Mouse (Mus musculus) kidney, adult 2 months (tissue): ENCODE measurements around the gene Utp4. TPM values are rescaled to one million over a fixed set of nuclear protein-coding genes. Genes with fewer than 3 reads are reported as not detected.
"Not testable (repeated sequence)": the region's sequence is repeated elsewhere in the genome, so short reads cannot be mapped to it uniquely, and the experiment has no call there.

ENCODE experiments used
- DNase-seq: peaks from one replicate; pipeline ENCODE4 v3.0.0; 2021
- H3K27ac ChIP-seq: fragments of 200-500 bp; 2 replicates; pipeline ENCODE4 v1.5.1; 2012; ENCODE audit warnings: low read depth, low read length, control low read depth, inconsistent platforms; ENCODE audit not compliant: insufficient read depth
- H3K27me3 ChIP-seq: fragments of 200-500 bp; replicated peaks from 2 replicates; pipeline ENCODE4 v1.6.1; 2012; ENCODE audit warnings: mild to moderate bottlenecking, moderate library complexity, low read length, inconsistent platforms; ENCODE audit not compliant: control insufficient read depth, insufficient read depth
- H3K36me3 ChIP-seq: fragments of 200-500 bp; 2 replicates; pipeline ENCODE4 v1.6.1; 2012; ENCODE audit warnings: mild to moderate bottlenecking, moderate library complexity, low read length, inconsistent platforms; ENCODE audit not compliant: control insufficient read depth, insufficient read depth
- H3K4me1 ChIP-seq: fragments of 200-500 bp; 2 replicates; pipeline ENCODE4 v1.6.1; 2011; ENCODE audit warnings: low read length; ENCODE audit not compliant: control insufficient read depth, insufficient read depth
- H3K4me3 ChIP-seq: fragments of 200-500 bp; 2 replicates; pipeline ENCODE4 v1.5.1; 2011; ENCODE audit warnings: mild to moderate bottlenecking, low read depth, low read length, control low read depth; ENCODE audit not compliant: insufficient read depth
- CTCF ChIP-seq: fragments of 200-500 bp; conservative IDR thresholded peaks from 2 replicates; pipeline ENCODE4 v1.5.1; 2011; ENCODE audit warnings: low read depth, mild to moderate bottlenecking, control low read depth, low read length, moderate library complexity, mixed read lengths; ENCODE audit not compliant: insufficient read depth, insufficient read length
- POLR2A ChIP-seq: fragments of 200-500 bp; IDR thresholded peaks from one replicate; pipeline ENCODE4 v1.6.1; 2011; ENCODE audit warnings: low read depth, low read length, control low read depth
- WGBS: fragments of 180-500 bp; shearing (Covaris S2); methylation state at CpG from one replicate; pipeline ENCODE4 v1.1.7; 2018; 5-methylcytosine and 5-hydroxymethylcytosine counted together
- polyA plus RNA-seq: library from polyadenylated mRNA; depleted of rRNA; stranded (reverse); fragments of >200 nt; gene quantifications from 2 replicates; pipeline ENCODE4 v1.2.3, GENCODE M21; 2012

Gene Utp4
- polyA plus RNA-seq, 1 experiment = 24.1 TPM

DNA sequence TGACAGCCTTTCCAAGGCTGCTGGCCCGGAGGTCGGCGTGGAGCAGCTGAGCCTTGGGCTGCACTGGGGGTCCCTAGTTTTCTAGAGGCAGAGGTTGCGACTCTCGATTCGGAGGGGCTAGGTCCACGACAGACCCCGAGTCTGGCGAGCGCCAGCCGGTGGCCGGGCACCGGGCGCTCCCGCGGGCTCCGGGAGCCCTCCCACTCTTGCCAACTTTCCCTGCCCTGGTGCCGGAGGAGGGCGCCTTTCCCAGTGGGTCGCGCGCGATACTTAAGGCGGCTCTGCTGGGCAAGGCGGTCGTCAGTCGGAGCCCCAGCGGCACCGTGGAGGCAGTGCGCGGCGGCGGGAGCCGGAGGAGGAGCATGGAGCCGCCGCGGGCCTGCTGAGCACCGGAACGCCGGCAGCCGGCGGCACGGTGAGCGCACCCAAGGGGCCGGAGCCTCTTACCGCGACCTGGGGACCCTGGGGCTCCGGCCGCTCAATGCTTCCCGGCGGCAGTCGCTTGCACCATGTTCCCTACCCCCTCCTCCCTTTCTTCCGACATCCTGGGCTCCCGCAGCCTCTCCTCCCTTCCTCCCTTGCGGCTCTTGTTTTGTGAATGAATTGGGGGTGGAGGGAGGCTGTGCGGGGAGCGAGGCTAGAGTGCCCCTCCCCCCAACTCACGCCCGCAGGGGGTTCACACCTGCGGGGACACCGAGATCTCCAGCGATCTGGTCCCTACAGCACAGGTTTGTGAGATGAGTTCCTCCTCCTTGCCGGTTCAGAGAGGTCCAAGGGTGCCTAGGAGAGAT lies 22.7 kb upstream of the Utp4 start:
- H3K4me3 ChIP-seq = peak overlapping the region; percentile 53
- DNase-seq = peak; percentile 71
- peaks cover 7% of the 10 kb centered on the region for H3K4me1 ChIP-seq
- under 1% methylated on average over 63 of the region's 63 CpGs for WGBS
- H3K27ac ChIP-seq = no peak overlapping the region
- no peaks in the 10 kb centered on the region for H3K27me3 ChIP-seq
- TF ChIP-seq POLR2A (no peak), CTCF (peak; percentile 17; the same call in 1 of the 2 replicates)
- no peaks in the 10 kb centered on the region for H3K36me3 ChIP-seq

DNA sequence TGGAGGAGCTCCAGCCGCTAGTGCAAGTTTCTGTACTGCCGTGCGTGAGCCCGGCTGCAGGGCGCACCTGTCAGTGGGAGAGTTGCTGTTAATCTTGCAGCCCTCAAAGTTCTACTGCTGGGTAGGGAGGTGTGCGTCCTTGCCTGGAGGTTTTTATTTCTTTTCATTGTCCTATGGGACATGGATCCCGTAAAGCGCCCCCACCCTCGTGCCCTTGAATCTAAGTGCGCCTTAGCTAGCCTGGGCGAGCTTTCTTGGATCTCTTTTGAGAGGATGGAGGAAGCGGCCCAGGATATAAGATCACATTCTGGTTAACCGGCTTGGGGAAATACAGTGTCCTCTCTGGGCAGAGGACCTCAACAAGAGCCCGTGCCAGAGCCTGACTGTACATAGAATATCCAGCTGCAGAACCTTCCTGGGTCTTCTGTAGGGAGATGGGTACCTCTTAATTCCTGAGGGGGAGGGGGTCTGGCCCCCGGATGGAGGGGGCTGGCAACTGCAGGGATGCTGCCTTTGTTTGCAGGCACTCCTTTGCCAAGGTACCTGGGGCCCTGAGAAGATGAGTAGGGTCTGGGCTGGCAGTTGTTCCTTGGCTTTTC lies 22.0 kb upstream of the Utp4 start:
- under 1% methylated on average over 15 of the region's 15 CpGs for WGBS
- Histone ChIP-seq H3K27ac (no peak overlapping the region), H3K27me3 (no peaks in the 10 kb centered on the region), H3K4me1 (peaks cover 7% of the 10 kb centered on the region), H3K36me3 (no peaks in the 10 kb centered on the region), H3K4me3 (peak overlapping the region; percentile 53)
- no peak for TF ChIP-seq CTCF
- TF ChIP-seq POLR2A = no peak
- DNase-seq = no peak

DNA sequence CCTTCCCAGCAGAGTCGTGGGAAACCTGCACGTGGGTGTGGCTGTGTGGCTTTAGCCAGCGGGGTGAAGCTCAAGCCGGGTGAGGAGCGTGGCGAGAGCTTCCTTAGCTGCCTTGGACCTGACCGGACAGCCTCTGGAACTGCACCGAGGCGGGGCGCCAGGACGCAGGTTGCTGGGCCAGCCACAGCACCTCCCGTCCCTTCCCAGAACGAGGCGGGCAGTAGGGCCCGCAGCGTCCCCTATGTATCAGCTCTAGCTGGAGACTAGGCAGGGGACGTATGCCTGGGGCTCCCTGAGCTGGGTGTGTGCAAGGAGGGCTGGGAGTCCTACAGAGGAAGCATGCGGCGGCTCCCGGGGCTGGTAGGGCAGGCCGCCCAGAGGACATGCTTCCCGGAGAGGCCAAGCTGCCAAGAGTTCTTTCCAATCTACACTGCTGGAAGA lies 21.5 kb upstream of the Utp4 start:
- Histone ChIP-seq H3K36me3 (no peaks in the 10 kb centered on the region), H3K4me1 (peaks cover 7% of the 10 kb centered on the region), H3K27me3 (no peaks in the 10 kb centered on the region), H3K27ac (no peak overlapping the region), H3K4me3 (peak overlapping the region; percentile 20)
- DNase-seq = peak; percentile 78
- TF ChIP-seq CTCF = no peak; the same call in 1 of the 2 replicates
- no peak for TF ChIP-seq POLR2A
- WGBS = under 1% methylated on average over 22 of the region's 22 CpGs

DNA sequence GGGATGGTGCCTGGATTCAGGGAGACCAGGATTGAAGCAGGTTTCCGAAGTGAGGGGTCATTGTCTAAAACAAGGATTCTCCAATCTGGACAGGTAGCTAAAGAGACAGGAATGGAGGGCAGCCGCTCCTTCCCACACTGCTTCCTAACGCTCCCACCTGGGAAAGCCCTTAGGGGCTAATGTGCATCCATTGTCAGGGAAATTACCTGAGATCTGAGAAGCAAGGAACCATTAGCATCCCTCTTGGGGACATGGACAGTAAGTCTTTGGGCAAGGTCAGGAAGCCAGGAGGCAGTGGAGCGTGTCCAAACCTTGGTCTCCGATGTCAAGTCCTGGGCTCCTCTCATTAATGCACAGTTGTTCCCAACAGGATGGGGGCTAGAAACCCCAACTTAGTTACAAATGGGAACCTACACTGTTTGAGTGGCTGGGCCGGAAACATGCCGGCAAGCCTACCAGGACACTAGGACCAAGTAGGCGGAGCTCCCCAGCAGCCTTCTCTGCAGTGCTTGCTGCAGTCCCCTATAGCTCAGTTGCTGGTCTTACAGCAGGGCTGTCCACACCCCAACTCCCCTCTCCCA lies 20.9 kb upstream of the Utp4 start:
- DNase-seq = peak; percentile 47
- TF ChIP-seq POLR2A = no peak
- TF ChIP-seq CTCF = no peak
- Histone ChIP-seq H3K36me3 (no peaks in the 10 kb centered on the region), H3K4me1 (peaks cover 7% of the 10 kb centered on the region), H3K27ac (no peak overlapping the region), H3K27me3 (no peaks in the 10 kb centered on the region), H3K4me3 (peak overlapping the region; percentile 20; the same call in 1 of the 2 replicates)
- WGBS = 31% methylated on average over 8 of the region's 8 CpGs

DNA sequence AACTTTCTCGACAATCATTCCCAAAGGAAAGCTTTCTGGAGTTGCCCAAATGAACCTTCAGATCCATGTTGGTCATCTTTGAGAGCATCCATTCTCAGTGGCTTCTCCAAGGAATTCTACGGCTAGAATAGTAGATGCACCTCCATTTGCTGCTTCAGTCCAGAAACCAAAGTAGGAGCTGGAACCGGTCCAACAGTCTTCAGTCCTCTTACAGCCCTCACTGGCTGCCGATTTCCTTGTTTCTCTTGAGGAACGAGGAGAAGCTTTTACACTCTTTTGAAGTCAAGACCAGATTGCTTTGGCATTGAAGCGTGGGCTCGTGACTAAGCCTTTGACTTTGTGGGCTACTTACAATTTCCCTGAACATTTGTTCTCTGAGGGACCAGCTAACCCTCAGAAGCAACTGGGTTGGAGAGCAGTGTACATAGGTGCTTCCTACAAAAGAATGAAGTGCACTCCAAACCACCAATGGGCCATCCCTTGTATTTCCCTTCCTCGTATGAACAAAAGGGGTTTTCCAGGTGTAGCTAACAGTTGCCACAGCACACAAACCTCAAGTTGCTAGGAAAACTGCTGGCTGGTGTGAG lies 13.2 kb upstream of the Utp4 start:
- TF ChIP-seq POLR2A (no peak), CTCF (no peak)
- WGBS = 73% methylated on average over 8 of the region's 8 CpGs
- Histone ChIP-seq H3K4me3 (no peak overlapping the region), H3K27ac (no peak overlapping the region), H3K27me3 (no peaks in the 10 kb centered on the region), H3K36me3 (no peaks in the 10 kb centered on the region), H3K4me1 (no peaks in the 10 kb centered on the region)
- DNase-seq = peak; percentile 31

DNA sequence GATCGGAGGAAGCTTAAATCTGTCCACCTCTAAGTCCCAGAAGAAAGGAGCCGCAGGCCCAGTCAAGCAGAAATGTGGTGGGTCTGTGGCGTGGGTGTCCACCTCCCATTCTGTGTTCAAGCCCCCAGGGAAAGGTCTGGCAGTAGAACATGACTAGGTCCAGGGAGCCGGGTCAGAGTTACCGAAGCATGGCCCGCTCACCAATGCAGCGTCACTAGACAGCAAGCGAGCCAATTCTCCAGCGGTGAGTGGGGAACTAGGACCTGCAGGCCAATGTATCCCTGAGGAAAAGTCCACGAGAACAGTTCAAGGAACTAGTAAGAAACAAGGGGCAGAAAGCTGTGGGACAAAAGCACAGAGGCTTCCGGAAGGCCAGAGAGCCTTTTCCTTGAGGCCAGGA lies 9.3 kb upstream of the Utp4 start:
- 50% methylated on average over 11 of the region's 11 CpGs for WGBS

DNA sequence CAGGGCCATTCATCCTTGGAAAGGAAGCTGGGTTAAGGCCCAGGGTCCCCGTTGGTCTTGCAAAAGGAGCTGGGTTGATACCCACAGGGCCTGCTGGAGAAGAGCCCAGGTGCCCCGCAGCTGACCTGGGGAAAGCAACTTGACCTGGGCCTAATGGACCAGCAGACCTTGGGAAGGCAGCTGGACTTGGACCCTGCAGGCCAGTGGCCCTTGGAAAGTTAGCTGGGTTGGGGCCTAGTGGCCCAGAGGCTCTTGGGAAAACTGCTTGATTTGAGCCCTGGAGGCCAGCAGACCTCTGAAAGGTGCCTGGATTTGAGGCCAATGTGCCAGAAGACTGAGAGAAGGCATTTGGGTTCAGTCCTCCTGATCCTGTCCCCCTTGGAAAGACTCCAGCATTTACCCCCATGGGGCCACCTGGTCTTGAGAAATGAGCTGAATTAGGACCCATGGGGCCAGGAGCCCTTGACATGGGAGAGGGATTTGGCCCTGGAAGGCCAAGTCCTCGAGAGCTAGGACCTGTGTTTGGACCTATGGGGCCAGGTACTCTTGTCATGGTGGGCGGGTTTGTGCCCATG lies 8.5 kb upstream of the Utp4 start:
- 66% methylated on average over 4 of the region's 4 CpGs for WGBS
- not testable (repeated sequence) for H3K27me3 ChIP-seq, H3K4me3 ChIP-seq, H3K36me3 ChIP-seq, H3K4me1 ChIP-seq
- peak; percentile 89 for DNase-seq
- peak overlapping the region; percentile 48 for H3K27ac ChIP-seq

More for the DNA sequence above, 9.3 kb upstream of the Utp4 start:
- not testable (repeated sequence) for H3K4me3 ChIP-seq, H3K27me3 ChIP-seq, H3K36me3 ChIP-seq, H3K4me1 ChIP-seq
- H3K27ac ChIP-seq = peak overlapping the region; percentile 32; the same call in 1 of the 2 replicates
- peak; percentile 77 for DNase-seq
